Mouse (Mus musculus) cerebellum, postnatal 25 days (tissue): ENCODE results near the gene Zw10.

Experiments
- DNase-seq, 2 experiments: peaks; one replicate each; pipeline ENCODE4 v3.0.0; 2021; ENCODE audit warnings: mixed read lengths in 2 of 2

The Zw10 gene

DNA sequence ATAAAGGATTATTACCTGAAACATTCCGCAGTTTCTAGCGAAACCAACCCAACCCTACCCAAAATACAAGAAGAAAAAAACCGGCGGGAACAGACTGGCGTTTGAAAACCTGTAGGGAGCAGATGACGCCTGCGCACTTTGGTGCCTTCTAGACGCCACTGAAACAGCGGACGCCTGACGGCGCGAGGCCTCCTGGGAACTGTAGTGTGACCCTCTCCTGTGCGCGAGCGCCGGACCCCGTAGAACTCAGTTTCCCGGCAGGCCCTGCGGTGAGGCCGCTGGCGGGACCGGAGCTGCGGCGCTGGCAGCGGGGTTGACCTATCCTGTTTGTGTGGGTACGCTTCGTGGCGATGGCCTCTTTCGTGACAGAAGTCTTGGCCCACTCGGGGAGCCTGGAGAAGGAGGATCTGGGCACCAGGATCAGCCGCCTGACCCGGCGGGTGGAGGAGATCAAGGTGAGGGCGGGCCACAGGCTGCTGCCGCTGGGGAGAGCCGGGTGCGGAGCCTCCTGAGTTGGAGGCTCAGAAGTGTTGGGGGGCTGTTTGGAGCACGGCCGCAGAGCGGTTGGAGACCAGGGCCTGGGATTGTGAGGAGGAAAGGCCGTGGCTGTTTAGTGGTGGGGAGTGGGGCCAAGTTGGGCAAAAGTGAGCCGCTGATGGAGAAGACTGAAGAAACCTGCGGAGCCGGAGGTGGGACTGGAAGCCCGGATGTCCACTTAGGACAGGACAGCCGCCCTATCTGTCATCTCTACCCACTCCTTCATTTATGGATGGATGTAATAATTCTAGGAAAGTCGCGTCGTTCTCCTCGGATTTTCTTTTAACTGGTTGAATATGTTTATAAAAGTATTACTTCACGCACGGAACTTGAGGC, at the start of gene Zw10:
TSS of gene Zw10 (plus strand) at position 281 of the 873 bp plus-strand sequence.
- DNase-seq, result peak; percentile 94 to 97

DNA sequence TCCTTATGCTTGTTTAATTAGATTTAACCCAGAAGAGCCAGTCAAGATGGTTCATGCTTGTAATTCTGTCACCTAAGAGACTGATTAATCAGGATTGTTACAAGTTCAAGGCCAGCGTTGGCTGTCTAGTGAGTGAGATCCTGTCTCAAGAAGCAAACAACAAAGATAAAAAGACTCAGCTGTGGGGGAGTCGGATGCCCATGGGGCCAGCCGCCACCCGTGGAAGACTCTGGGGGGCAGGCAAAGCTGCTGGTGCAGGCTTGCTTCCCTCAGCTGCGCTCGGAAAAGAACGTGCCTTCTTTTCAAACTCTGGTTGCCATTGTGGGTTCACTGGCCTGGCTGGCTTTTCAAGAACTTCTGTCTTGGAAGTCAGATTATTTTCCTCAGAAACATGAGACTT, 39.6 kb upstream of the Zw10 start:
- no peak for DNase-seq

DNA sequence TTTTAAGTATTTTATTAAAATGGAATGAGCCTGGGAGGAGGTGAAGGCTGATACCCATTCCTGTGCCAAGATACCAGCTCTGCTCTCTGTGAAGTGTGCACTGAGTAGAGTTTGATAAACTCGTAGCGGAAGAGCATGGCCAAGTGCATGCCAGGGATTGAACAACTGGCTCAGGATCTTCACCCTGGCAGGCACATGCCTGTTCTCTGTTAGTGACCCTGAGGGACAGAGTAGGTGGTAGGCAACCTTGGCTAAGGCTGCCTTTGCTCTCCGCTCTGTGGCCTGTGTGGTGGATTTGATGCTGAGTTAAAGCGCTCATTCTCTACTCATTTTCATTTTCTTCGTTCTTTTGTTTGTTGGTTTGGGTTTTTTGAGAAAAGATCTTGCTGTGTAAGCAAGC, 34.1 kb upstream of the Zw10 start:
- no peak for DNase-seq

DNA sequence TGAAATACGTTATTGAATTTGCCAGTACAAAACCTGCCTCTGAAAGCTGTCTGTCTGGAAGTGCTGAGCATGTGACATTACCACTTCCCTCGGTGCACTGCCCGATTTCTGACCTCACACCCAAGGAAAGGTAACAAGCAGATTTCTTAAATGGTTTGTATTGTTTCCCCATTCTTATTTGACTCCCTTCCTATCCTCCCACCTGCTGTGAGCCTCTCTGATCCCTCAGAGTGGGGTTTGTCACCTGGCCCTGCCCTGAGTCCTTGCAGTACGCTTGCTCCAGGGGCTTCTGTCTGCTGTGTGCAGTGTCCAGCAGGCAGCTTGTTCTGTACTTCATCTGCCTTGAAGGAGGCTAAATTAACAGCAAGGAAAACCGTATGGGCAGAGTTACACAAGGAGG, 31.5 kb upstream of the Zw10 start:
- no peak for DNase-seq

DNA sequence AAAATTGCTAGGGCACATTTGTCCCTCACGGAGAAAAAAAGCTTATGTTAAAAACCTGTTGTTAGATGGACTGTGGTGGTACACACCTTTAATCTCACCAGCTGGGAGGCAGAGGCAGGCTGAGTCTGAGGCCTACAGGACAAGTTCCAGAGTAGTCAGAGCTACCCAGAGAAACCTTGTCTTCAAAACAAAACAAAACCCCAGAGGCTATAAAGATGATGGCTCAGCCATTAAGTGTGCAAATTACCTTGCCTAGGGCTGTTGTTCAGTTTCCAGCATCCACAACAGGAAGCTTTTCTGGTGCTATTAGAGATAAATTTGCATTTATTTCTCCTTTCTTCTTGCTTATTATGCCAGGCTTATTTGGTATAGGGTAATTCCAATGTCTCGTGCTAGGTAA, 30.9 kb upstream of the Zw10 start:
- no peak for DNase-seq

DNA sequence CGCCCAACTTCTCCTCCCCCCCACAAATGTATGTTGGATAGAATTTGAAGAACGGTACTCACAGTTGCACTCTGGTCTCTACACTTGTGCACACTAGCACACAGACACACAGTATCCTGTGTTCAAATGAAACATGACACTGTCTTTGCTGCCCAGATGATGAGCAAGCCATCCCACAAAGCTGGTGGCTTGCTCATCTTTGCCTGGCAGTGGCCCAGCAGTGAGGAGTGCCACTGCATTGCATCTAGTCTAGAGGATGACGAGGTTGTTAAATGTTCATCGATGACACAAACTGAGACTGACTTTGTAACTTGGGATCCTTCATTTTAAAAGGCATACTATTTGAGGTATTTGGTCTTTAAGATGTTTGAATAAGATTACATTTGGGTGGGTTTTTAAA, 20.6 kb upstream of the Zw10 start:
- DNase-seq, result no peak

DNA sequence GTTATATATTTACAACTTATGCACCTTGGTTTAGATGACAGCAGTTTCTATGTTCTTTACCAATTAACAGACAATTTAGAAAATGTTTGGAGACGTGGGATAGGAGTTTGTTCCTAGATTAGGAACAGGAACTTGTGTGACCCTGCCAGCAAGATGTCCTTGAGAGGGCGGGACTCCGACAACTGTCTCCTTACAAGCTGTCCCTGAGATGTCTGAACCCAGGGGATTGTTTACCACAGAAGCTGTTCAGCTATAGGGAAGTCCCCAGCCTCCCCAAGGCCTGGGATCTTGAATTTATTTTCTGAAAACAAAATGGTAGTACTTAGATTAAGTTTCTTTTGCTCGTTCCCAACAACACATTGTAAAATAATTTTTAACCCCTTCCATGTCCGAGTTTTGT, 4.5 kb upstream of the Zw10 start:
- DNase-seq, result no peak

DNA sequence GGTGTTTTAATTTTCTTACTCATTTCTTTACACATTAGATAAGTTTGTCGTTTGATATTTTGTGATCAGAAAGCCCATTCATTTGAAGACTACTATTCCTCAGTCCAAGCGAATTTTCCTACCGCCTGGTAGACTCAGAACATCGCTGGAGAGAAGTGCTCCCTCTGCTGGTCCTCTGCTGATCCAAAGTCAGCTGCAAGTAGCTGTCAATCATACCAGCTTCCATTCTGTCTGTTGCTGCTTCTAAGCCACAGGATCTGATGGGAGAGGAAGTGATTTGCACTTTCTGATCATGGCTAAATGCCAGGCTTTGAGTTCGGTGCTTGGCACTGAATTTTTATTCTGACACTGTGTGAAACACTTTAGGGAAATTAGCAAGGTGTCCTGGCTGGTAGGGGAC, 4.1 kb upstream of the Zw10 start:
- peak; percentile 61 to 80 for DNase-seq

DNA sequence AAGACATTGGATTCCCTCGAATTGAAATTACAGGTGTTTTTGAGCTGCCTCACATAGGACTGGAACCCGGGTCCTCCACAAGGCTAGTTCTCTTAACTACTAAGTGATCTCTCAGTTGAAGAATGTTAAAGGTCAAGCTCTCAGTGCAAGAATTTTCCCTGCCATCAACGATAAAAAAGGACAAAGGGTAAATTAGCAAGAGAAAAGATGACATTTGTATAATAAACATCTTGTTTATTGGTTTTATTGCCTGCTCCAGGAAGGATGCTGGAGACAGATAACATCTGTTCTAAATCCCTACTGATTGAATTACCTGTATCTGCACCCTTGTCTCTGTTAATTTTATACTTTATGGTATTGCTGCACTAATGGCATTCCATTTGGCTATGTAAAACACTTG, 1.4 kb upstream of the Zw10 start:
- DNase-seq, result no peak

DNA sequence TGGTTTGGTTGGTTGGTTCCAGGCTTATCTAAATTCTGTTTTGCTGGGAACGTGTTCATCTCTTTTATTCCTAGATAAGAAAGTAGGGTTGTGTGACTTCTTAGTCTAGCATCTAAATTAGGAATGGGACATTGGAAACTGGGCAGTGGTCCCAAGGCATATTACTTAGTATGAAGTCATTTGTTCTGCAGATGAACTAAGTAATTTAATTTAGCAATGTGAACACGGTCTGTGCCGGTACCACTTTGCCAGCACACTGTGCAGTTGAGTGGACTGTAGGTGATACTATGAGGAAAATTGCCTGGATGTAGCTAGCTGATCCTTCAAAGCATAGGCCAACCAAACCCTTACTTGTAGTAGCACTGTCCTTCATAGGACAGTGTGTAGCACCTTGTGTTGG, 21.4 kb downstream of the Zw10 start:
- no peak for DNase-seq

DNA sequence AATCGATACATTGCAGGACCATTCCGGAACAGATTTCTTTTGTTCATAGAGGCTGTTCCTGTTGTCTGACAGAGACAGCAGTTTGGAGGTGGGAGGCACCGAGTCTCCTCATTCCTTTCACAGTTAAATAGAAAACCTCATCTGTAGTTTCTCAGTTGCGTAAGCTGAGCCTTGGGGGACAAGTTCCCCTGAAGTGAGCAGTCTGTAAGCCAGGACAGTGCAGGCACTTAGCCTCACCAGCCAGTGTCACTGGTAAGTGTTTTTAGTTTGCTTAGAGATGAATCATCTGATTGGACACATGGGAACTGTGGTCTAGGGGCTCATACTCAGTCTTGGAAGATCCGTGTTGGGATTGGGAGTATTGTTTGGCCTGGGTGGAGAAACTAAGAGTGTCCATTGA, 25.7 kb downstream of the Zw10 start, which contains the start of gene Tmprss5:
TSS of gene Tmprss5 (plus strand) at position 154 of the 400 bp plus-strand sequence.
- no peak for DNase-seq

DNA sequence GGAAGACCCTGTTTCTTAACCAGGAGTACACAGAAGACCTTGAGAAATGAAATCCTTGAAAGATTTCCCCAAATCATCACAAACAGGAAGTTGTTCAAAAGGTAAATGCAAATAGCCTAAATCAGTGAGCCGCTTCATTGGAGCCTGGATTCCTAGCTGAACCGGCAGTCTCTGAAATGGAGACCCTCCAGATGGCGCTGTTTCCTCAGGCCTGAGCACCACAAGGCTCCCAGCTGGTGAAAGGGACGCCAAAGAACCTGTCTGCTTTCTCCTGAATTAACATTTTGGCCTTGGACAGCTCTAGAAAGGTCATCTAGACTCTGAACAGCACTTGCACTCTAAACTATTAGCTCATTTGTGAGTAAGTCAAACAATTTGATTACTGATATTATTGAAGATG, 26.1 kb downstream of the Zw10 start:
- DNase-seq, result peak; percentile 82 to 91

DNA sequence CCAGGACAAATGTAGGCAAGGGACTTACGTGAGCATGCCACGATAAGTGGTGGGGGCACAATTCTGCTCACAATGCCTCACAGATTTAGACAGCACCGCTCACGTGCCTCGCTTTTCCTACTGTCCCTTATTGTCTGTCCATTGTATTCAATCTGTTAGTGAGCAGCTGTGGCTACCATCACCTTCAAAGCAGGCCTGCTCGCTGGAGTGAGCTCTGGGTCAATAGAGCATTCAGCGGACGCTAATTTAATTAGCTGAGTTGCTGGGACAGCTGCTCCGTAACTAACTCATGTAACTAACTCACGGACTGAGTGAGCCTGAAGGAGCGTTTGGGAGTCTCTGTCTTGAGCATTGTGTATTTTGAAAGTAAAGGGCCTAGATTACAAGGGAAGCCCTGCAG, 31.9 kb downstream of the Zw10 start:
- DNase-seq, result no peak

DNA sequence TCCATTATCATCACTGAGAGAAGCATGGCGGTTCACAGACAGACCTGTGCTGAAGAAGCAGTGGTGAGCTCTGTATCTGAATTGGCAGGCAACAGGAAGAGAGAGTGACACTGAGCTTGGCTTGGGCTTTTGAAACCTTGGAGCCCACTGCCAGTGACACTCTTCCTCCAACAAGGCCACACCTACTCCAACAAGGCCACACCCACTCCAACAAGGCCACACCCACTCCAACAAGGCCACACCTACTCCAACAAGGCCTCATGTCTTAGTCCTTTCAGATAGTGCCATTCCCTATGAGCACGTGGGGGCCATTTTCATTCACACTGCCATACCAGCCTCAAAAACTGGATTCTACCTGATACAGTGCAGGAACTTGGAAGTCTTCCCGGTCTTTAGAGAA, 43.5 kb downstream of the Zw10 start:
- no peak for DNase-seq

DNA sequence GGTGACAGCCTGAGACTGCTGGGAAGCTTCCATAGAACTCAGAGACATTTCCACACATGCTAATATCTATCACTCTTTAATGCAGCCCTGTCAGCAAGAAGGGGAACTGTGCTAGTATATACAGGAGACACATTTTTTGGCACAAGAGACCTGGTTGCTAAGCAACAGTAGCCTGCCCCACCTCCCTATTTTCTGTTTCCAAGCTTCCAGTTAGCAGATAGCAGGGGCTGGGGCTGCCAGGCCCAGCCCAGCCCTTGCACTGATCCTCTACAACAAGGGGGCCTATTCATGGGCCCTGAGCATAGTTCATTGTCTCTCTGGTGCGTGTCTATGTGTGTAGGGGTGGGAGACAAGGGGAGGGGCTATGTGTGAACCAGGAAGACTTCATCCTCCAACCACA, 46.9 kb downstream of the Zw10 start:
- no peak for DNase-seq

DNA sequence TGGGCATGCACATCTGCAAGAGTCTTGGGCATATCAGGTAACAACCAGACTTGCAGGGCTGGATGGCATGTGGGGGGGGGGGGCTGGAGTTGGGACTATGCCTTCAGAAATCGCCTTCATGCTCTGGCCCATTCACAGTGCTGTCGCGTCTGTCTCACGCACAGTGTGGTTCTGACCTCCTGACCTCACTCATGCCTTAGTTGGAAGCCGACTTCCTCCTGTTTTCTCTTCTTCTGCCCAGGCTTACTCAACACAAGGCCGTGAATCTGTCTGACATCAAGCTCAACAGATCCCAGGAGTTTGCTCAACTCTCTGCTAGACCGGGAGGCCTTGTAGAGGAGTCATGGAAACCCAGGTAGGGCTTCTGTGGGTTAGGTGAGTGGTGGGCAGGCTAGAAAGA, 53.7 kb downstream of the Zw10 start:
- DNase-seq, result no peak

DNA sequence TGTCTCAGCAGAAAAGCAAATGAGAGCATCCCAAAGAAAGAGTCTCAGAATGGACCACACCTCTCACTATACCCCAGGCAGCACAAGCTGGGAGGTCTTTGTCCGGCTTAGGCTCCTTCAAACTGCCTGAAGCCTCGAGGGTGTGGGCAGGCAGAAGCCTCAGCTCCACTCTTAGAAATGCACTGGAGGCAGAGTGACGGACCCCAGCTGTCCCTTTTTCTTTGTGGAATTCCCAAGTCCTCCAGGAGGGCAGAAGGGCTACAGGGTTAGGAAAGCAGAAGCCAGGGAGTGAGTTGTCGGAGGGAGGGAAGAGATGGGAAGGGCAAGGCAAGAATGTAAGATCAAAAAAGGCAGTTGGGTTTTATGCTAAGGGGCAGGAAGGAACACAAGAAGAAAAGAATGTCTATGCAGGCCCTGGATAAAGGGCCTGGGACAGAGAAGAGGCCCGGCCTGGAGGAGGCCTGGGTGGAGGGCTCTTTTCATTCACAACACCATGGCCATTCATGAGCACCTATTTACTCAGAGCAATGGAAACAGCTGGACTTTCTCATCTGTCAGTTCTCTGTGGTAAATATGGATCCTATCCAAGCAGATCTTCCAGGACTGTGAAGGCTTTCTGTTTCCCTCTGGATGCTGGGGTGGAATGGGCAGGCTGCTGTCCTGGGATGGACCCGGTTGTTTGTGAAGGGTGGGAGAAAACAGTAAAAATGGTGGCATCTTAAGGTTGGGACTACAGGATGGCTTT, 55.2 kb downstream of the Zw10 start:
- DNase-seq, result no peak

DNA sequence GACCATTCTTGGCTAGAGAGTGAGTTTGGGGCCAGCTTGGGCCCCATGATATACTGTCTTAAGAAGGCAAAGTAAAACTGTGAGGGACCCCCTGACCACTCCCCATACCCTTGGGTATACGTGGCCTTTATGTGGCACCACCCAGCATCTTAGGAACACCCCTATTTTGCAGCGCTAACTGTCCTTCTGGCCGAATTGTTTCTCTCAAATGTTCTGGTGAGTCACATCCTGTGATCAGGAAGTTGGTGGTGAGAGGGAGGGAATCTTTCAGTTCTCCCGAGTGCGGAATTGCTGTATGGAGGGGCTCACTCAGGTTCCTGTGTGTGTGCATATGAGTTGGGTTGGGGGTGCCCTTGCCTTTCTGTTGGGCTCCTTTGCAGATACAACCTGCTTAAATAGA, 55.9 kb downstream of the Zw10 start:
- no peak for DNase-seq

DNA sequence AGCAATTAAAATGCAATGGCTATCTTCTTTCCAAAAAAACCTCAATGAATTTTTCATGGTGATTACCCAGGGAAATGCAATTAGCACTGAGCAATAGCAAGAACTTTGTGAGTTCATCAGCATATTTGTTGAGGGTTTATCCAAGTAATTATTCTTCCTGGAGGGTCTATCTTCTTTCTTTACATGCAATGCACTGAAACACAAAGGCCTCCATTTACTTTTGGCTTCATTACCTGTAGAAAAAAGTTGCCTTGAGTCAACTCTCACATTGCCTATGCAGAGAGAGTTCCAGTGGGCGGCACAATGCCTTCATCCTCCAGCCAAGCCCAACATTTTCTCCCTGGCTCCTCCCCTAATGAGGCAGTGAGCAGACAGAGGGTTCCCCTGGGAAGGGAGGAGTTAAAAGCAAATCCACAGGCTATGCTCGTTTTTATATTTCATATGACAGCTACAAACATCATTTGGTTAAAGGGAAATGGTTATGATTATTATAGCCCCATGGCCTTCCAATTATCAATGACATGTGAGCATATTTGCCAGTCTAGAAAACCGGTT, 62.9 kb downstream of the Zw10 start:
- DNase-seq, result no peak

DNA sequence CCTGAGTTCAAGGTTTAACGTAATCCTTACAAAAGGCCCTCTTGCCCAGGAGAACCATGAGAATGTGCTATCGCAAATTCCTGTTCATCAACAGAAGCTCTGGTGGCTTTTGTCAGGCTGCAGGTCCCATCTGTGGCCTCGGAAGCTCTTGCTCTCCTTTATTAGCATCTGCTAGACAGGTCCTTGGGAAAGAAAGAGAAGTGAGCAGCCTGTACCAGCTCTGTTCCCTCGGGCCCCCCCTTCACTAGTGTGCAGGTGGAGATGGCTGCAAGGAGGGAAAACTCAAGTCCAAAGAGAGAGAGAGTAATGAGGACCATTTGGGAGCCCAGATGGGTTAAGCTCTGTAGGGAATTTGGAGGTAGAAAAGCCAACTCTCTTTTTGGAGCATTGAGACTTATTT, 64.3 kb downstream of the Zw10 start:
- DNase-seq, result no peak

DNA sequence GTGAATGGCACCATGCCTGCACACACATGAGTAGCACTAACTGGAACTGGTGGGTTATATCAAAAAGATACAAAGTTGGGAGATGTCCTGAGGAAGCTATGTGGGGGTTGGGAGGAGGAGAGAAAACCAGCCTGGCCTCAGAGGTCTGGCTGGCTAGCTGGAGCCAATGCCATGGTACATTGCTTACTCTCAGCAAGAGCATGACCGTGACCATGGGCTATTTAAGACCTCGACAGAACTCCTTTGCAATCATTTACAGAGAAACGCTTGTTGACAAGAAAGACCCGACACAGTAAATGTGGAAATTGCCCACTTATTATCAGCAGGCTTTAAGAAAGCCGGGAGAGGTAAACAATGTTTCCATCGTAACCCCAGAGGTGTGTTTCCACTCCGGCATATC, 70.3 kb downstream of the Zw10 start:
- DNase-seq, result no peak
